Mouse (Mus musculus) intestine, postnatal 0 days (tissue): ENCODE results near the gene Tmc8. TPM values are rescaled to one million over a fixed set of nuclear protein-coding genes. Genes with fewer than 3 reads are reported as not detected.
"Not testable (repeated sequence)": the region's sequence is repeated elsewhere in the genome, so short reads cannot be mapped to it uniquely, and the experiment has no call there.

Source experiments
- ATAC-seq: fragments of 200-750 bp; cut with Nextera tagmentation; 2 replicates; pipeline ENCODE4 v1.8.0; 2017; ENCODE audit warnings: mild to moderate bottlenecking, moderate TSS enrichment, moderate library complexity
- H3K27ac ChIP-seq: fragments of 300-500 bp; sonication (generic); 2 replicates; pipeline ENCODE4 v1.5.1; 2014; ENCODE audit warnings: mild to moderate bottlenecking, low read depth, low read length, moderate library complexity
- H3K27me3 ChIP-seq: fragments of 300-500 bp; sonication (generic); replicated peaks from 2 replicates; pipeline ENCODE4 v1.6.1; 2014; ENCODE audit warnings: low read length, mixed read lengths; ENCODE audit not compliant: control insufficient read depth, insufficient read depth
- H3K36me3 ChIP-seq: fragments of 300-500 bp; sonication (generic); 2 replicates; pipeline ENCODE4 v1.6.1; 2014; ENCODE audit warnings: mild to moderate bottlenecking, moderate library complexity; ENCODE audit not compliant: control insufficient read depth, insufficient read depth
- H3K4me1 ChIP-seq: fragments of 300-500 bp; sonication (generic); replicated peaks from 2 replicates; pipeline ENCODE4 v1.6.1; 2014; ENCODE audit warnings: antibody characterized with exemption, low read length, mixed read lengths; ENCODE audit not compliant: control insufficient read depth, insufficient read depth
- H3K4me2 ChIP-seq: fragments of 300-500 bp; sonication (generic); replicated peaks from 2 replicates; pipeline ENCODE4 v1.6.1; 2014; ENCODE audit warnings: low read depth, mild to moderate bottlenecking, moderate library complexity
- H3K4me3 ChIP-seq: fragments of 300-500 bp; sonication (generic); 2 replicates; pipeline ENCODE4 v1.5.1; 2014; ENCODE audit warnings: low read depth, low read length
- H3K9ac ChIP-seq: fragments of 300-500 bp; sonication (generic); 2 replicates; pipeline ENCODE4 v1.6.1; 2014; ENCODE audit warnings: mild to moderate bottlenecking, low read depth, low read length
- H3K9me3 ChIP-seq: fragments of 300-500 bp; sonication (generic); 2 replicates; pipeline ENCODE4 v1.6.1; 2016; ENCODE audit warnings: mixed run types; ENCODE audit not compliant: control insufficient read depth
- CTCF ChIP-seq: sonication (generic); IDR thresholded peaks from 2 replicates; pipeline ENCODE4 v1.5.1; 2016; ENCODE audit warnings: low read depth, mild to moderate bottlenecking, control low read depth, antibody characterized with exemption, moderate library complexity
- WGBS: fragments of 180-500 bp; shearing (Covaris S2); extraction: QIAGEN DNeasy Blood & Tissue Kit; methylation state at CpG from one replicate; pipeline ENCODE4 v1.1.7; 2014; 5-methylcytosine and 5-hydroxymethylcytosine counted together
- polyA plus RNA-seq: library from polyadenylated mRNA; unstranded; fragments of >200 nt; fragmentation: Nextera tagmentation; extraction: Ambion mirVana; gene quantifications from 2 replicates; pipeline ENCODE4 v1.2.1, GENCODE M21; 2015

The Tmc8 gene
- polyA plus RNA-seq, 1 experiment from 2014 or later: 18.2 TPM

- Histone ChIP-seq H3K4me3 (no peak overlapping the region), H3K36me3 (no peaks in the 10 kb centered on the region), H3K9ac (no peak overlapping the region), H3K27me3 (no peaks in the 10 kb centered on the region), H3K9me3 (no peaks in the 10 kb centered on the region), H3K4me2 (no peak overlapping the region), H3K27ac (no peak overlapping the region), H3K4me1 (peaks cover 9% of the 10 kb centered on the region)
- WGBS: 97% methylated on average over 6 of the region's 6 CpGs
- TF ChIP-seq CTCF: no peak
- no peak for ATAC-seq
These were observed 24.9 kb downstream of the Tmc8 start for GRCm38 (mm10) chr11:117806781-117807180.

- Histone ChIP-seq H3K9ac (peak within 1 kb of the TSS; percentile 87), H3K27me3 (no peaks in the 10 kb centered on the region), H3K4me1 (peaks cover 9% of the 10 kb centered on the region), H3K4me2 (peak within 1 kb of the TSS; percentile 98), H3K9me3 (no peaks in the 10 kb centered on the region), H3K27ac (peak within 1 kb of the TSS; percentile 89), H3K36me3 (peaks cover 25% of the 10 kb centered on the region), H3K4me3 (peak within 1 kb of the TSS; percentile 91)
- TF ChIP-seq CTCF: no peak
- ATAC-seq: peak; percentile 58
- under 1% methylated on average over 72 of the region's 75 CpGs for WGBS
These were observed 27.8 kb downstream of the Tmc8 start, which contains the start of the genes Gm20708 and Syngr2 for GRCm38 (mm10) chr11:117809407-117810311. Gene Gm20708, plus strand, starts transcription at chr11:117809668. Gene Syngr2, plus strand, starts transcription at chr11:117809668.

- peak overlapping the region; percentile 89 for H3K27ac ChIP-seq
These were observed 28.6 kb downstream of the Tmc8 start for GRCm38 (mm10) chr11:117810401-117811046.

GRCm38 (mm10) chr11:117813867-117814266 lies 32.0 kb downstream of the Tmc8 start:
- Histone ChIP-seq H3K27ac (0 out of 2 replicates have a peak overlapping the region, but pooled peaks have one; percentile 4), H3K9ac (no peak overlapping the region), H3K4me2 (no peak overlapping the region), H3K9me3 (no peaks in the 10 kb centered on the region), H3K4me1 (peaks cover 15% of the 10 kb centered on the region), H3K4me3 (no peak overlapping the region), H3K36me3 (peaks cover 57% of the 10 kb centered on the region), H3K27me3 (no peaks in the 10 kb centered on the region)
- no peak for TF ChIP-seq CTCF
- ATAC-seq: no peak
- 44% methylated on average over 5 of the region's 5 CpGs for WGBS

More at GRCm38 (mm10) chr11:117810401-117811046, 28.6 kb downstream of the Tmc8 start:
- H3K9ac ChIP-seq: peak overlapping the region; percentile 87
- H3K4me2 ChIP-seq: peak overlapping the region; percentile 98
- peak; percentile 85 for ATAC-seq
- TF ChIP-seq CTCF: peak; percentile 76
- under 1% methylated on average over 21 of the region's 21 CpGs for WGBS
- H3K9me3 ChIP-seq: no peaks in the 10 kb centered on the region
- no peaks in the 10 kb centered on the region for H3K27me3 ChIP-seq
- peaks cover 9% of the 10 kb centered on the region for H3K4me1 ChIP-seq
- peak overlapping the region; percentile 91 for H3K4me3 ChIP-seq
- H3K36me3 ChIP-seq: peaks cover 33% of the 10 kb centered on the region

- WGBS: 71% methylated on average over 6 of the region's 6 CpGs
These were observed 33.0 kb downstream of the Tmc8 start for GRCm38 (mm10) chr11:117814704-117815366.

GRCm38 (mm10) chr11:117815850-117816249 lies 34.0 kb downstream of the Tmc8 start:
- H3K9me3 ChIP-seq, H3K27me3 ChIP-seq, H3K4me3 ChIP-seq, ATAC-seq, H3K27ac ChIP-seq, H3K4me1 ChIP-seq, H3K4me2 ChIP-seq, H3K9ac ChIP-seq: not testable (repeated sequence)
- WGBS: 73% methylated on average over 9 of the region's 9 CpGs
- peaks cover 64% of the 10 kb centered on the region for H3K36me3 ChIP-seq

More at GRCm38 (mm10) chr11:117814704-117815366, 33.0 kb downstream of the Tmc8 start:
- H3K4me1 ChIP-seq: 0 out of 2 replicates have a peak, but pooled peaks cover 10% of the 10 kb centered on the region
- ATAC-seq: no peak
- H3K4me2 ChIP-seq: no peak overlapping the region
- no peaks in the 10 kb centered on the region for H3K9me3 ChIP-seq
- H3K27ac ChIP-seq: no peak overlapping the region; the same call in 1 of the 2 replicates
- H3K27me3 ChIP-seq: no peaks in the 10 kb centered on the region
- no peak overlapping the region for H3K9ac ChIP-seq
- TF ChIP-seq CTCF: no peak
- H3K4me3 ChIP-seq: no peak overlapping the region
- peaks cover 58% of the 10 kb centered on the region for H3K36me3 ChIP-seq
